Mouse (Mus musculus) E14TG2a.4 (cell line): ENCODE data around the gene I0C0044D17Rik.
A peak's percentile ranks its signal among the peaks of the same experiment; 100 is the strongest.
"Not testable (repeated sequence)": the region's sequence is repeated elsewhere in the genome, so short reads cannot be mapped to it uniquely, and the experiment has no call there.

Experiments
- H3K27me3 ChIP-seq: 2 replicates; pipeline ENCODE4 v1.6.1; 2014; ENCODE audit warnings: low read length, control low read depth; ENCODE audit not compliant: insufficient read depth
- H3K36me3 ChIP-seq: 2 replicates; pipeline ENCODE4 v1.6.1; 2014; ENCODE audit warnings: low read length, control low read depth; ENCODE audit not compliant: insufficient read depth
- H3K4me1 ChIP-seq: replicated peaks from 2 replicates; pipeline ENCODE4 v1.6.1; 2014; ENCODE audit warnings: low read depth, low read length, control low read depth
- H3K4me3 ChIP-seq: replicated peaks from 2 replicates; pipeline ENCODE4 v1.5.1; 2014; ENCODE audit warnings: mild to moderate bottlenecking, low read length
- H3K9me3 ChIP-seq: 2 replicates; pipeline ENCODE4 v1.6.1; 2014; ENCODE audit warnings: low read length, control low read depth
- CTCF ChIP-seq: conservative IDR thresholded peaks from 2 replicates; pipeline ENCODE4 v1.5.1; 2014; ENCODE audit warnings: low read length
- NANOG ChIP-seq: IDR thresholded peaks from 2 replicates; pipeline ENCODE4 v1.6.1; 2014; ENCODE audit warnings: borderline replicate concordance, low read length, mixed read lengths
- POU5F1 ChIP-seq: IDR thresholded peaks from 2 replicates; pipeline ENCODE4 v1.6.1; 2014; ENCODE audit warnings: low read length, borderline replicate concordance

I0C0044D17Rik gene

DNA sequence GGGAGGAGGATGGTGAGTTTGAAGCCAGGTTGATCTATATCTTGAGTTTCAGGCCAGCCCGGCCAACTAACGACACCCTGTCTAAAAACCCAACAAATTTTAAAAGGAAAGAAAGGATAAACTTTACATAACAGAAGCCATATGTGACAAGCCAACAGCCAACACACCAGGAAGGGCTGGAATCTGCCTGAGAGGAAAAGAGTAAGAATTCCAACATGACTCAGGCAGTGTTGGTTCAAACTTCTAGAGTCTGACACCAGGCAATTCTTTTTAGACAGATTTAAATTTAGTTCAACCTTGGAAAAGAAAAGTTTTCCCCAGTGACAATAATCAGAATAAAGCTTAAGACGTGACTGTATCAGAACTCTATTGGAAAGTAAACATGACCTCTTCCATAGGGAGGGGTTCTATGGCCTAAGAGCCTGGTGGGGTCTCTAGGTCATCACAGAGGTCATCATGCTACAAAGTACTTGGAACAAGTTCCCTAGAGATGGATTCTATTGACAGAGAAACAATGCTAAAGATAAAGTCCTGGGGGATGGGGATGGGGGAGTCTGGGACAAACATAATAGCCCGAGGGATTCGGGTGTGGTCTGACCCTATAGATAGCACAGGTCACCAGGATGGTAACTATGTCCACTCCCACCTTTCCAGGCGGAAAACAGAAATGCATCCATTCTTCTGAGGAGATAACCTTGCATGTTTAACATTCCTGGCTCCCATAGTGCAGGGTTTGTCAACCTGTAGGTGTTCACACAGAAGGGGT lies 23.7 kb upstream of the I0C0044D17Rik start:
- peaks cover 58% of the 10 kb centered on the region for H3K4me1 ChIP-seq
- H3K36me3 ChIP-seq: peaks cover 17% of the 10 kb centered on the region
- H3K9me3 ChIP-seq: peaks cover 53% of the 10 kb centered on the region
- no peak overlapping the region for H3K4me3 ChIP-seq
- TF ChIP-seq NANOG (peak; percentile 24; the same call in 1 of the 2 replicates), POU5F1 (no peak), CTCF (no peak)
- no peaks in the 10 kb centered on the region for H3K27me3 ChIP-seq

DNA sequence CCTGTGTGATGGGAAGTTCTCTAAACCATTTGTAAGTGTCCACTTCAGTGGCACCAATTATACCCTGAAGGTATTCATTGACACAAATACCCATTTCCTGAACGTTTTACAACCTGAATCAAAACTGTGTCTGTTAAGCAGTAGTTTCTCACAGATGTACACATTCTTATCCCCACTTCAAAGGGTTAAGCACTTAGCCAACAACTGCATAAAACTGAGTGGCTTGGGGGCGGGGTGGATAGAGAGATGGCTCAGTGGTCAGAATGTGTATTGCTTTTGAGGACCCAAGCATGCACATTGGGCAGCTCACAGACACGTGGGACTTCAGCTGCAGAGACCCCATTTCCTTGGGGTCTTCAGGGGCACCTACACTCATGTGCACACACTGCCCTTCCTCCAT lies 22.8 kb upstream of the I0C0044D17Rik start:
- Histone ChIP-seq H3K9me3 (peaks cover 44% of the 10 kb centered on the region), H3K4me1 (peaks cover 67% of the 10 kb centered on the region), H3K36me3 (peaks cover 11% of the 10 kb centered on the region), H3K27me3 (no peaks in the 10 kb centered on the region), H3K4me3 (peak overlapping the region; percentile 35; the same call in 1 of the 2 replicates)
- TF ChIP-seq NANOG (peak; percentile 23; the same call in 1 of the 2 replicates), CTCF (no peak)

DNA sequence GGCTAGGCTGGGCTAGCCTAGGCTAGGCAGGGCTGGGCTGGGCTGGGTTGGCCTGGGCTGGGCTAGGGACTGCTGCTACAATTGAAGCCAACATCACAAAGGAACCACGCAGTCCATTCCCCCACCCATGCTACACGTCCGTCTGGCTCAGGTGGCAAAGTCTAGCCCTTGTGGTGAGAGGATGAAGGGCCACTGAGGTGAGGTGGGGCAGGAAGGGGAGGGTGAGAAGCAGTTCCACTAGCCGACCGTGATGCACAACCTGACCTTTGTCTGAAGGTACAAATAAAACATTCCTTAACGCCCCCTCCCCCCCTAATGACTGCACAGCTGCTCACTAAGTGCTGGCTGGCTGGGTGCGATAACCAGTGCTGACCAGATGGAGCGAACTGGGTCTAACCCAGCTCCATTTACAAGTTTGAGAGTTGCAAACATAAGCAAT lies 22.1 kb upstream of the I0C0044D17Rik start:
- peaks cover 40% of the 10 kb centered on the region for H3K9me3 ChIP-seq
- no peaks in the 10 kb centered on the region for H3K27me3 ChIP-seq
- peaks cover 74% of the 10 kb centered on the region for H3K4me1 ChIP-seq
- H3K4me3 ChIP-seq: peak overlapping the region; percentile 35; the same call in 1 of the 2 replicates
- no peak for TF ChIP-seq POU5F1
- TF ChIP-seq CTCF: no peak
- TF ChIP-seq NANOG: no peak
- peaks cover 10% of the 10 kb centered on the region for H3K36me3 ChIP-seq

DNA sequence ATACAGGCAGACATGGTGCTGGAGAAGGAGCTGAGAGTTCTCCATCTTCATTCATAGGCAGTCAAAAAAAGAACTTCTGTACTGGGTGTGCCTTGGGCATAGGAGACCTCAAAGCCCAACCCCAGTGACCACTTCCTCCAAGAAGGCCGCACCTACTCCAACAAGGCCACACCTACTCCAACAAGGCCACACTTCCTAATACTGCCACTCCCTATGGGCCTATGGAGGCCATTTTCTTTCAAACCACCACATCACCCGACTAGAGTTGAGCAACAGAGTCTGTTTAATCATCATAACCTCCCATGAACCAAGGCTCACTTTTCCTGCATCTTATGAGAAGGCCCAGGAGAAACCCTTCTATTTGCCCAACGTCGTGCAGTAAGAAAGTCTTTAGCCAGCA lies 21.6 kb upstream of the I0C0044D17Rik start:
- H3K27me3 ChIP-seq: no peaks in the 10 kb centered on the region
- no peak for TF ChIP-seq CTCF
- no peak for TF ChIP-seq NANOG
- no peak for TF ChIP-seq POU5F1
- H3K9me3 ChIP-seq: peaks cover 35% of the 10 kb centered on the region
- H3K4me3 ChIP-seq: no peak overlapping the region
- peaks cover 79% of the 10 kb centered on the region for H3K4me1 ChIP-seq
- H3K36me3 ChIP-seq: peaks cover 10% of the 10 kb centered on the region

DNA sequence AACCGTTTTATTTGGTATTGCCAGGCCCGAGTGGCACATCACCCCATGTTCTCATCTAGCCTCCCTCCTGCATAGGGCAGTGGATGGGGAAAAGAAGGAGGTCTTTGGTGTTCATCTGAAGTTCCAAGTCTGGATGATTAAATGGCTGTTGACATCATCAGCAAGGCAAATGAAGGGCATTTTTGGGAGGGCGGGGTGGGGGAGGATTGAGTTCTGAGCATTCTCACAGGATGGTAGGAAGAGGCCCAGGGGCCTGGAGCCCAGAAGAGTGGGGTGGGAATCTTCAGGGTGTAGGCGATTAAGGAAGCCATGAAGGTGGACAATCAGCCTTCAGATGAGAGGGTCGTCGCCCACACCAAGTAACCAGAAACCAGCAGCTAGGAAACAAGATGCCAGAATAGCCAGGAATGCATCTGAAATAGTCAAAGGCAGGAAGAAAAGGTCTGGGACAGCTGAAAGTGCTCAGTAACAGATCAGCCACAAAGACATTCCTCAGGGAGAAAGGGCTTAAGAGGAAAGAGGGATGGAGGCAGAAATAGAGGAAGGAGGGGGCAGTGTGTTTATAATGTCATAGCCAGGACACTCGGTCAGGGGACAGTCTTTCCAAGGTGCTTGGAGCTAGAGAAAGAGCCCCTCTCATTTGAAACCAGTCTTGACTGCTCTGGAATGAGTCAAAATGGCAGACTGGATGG lies 20.4 kb upstream of the I0C0044D17Rik start:
- H3K9me3 ChIP-seq: peaks cover 23% of the 10 kb centered on the region
- H3K27me3 ChIP-seq: no peaks in the 10 kb centered on the region
- H3K36me3 ChIP-seq: peaks cover 5% of the 10 kb centered on the region
- H3K4me3 ChIP-seq: no peak overlapping the region
- TF ChIP-seq POU5F1: no peak
- no peak for TF ChIP-seq NANOG
- TF ChIP-seq CTCF: no peak
- H3K4me1 ChIP-seq: peaks cover 83% of the 10 kb centered on the region

DNA sequence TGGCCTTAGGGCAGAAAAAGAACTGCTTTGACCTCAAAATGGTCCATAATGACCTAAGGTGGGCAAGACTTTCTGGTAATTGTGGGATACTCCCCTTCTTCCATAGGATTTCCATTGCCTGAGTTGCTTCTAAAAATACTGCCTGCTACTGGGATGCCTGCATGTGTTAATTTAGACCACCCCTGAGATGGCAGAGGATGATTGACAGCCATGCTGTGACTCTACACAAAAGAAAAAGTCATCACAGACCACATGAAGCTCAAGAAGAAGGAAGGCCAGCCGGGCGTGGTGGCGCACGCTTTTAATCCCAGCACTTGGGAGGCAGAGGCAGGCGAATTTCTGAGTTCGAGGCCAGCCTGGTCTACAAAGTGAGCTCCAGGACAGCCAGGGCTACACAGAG lies 17.6 kb upstream of the I0C0044D17Rik start:
- peaks cover 82% of the 10 kb centered on the region for H3K4me1 ChIP-seq
- not testable (repeated sequence) for H3K9me3 ChIP-seq, H3K36me3 ChIP-seq, H3K27me3 ChIP-seq
- H3K4me3 ChIP-seq: peak overlapping the region; percentile 53; the same call in 1 of the 2 replicates

DNA sequence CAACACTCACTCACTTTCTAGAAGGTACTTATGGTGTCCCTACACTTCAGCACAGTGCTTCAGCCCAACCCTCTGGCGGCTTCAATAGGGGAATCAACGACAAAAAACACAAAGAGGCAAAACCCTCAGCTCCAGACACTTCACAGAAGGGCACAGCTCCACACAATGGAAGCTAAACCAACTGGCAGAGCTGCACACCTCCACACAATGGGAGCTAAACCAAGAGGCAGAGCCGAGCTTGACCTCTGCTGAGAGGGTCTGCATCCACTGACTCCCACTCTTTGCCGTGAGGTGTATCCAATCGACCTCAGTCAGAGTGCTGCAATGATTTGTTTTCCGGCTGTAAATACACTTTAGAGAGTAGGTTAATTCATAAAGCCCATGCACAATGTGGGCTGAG lies 16.9 kb upstream of the I0C0044D17Rik start:
- TF ChIP-seq CTCF: no peak
- TF ChIP-seq NANOG: no peak
- no peak for TF ChIP-seq POU5F1
- H3K36me3 ChIP-seq: no peaks in the 10 kb centered on the region
- H3K27me3 ChIP-seq: no peaks in the 10 kb centered on the region
- H3K9me3 ChIP-seq: 0 out of 2 replicates have a peak, but pooled peaks cover 4% of the 10 kb centered on the region
- peak overlapping the region; percentile 53 for H3K4me3 ChIP-seq
- H3K4me1 ChIP-seq: peaks cover 74% of the 10 kb centered on the region

DNA sequence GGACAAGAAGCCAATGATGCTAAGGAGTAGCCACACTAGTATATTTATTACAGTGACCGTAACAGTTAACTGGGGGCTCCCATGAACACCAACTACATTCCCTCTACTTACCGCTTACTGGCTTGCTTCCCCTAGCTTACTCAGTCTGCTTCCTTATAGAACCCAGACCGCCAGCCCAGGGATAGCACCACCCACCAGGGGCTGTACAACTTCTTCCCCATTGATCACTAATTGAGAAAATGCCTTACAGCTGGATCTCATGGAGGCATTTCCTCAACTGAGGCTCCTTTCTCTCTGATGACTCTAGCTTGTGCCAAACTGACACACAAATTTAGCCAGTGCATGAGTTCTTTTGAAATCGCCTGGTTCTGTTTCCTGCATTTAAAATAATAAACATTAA lies 15.3 kb upstream of the I0C0044D17Rik start:
- no peak for TF ChIP-seq CTCF
- TF ChIP-seq POU5F1: no peak
- TF ChIP-seq NANOG: no peak
- peaks cover 58% of the 10 kb centered on the region for H3K4me1 ChIP-seq

More for the DNA sequence above, 15.3 kb upstream of the I0C0044D17Rik start:
- Histone ChIP-seq H3K9me3 (no peaks in the 10 kb centered on the region), H3K4me3 (no peak overlapping the region), H3K36me3 (no peaks in the 10 kb centered on the region), H3K27me3 (no peaks in the 10 kb centered on the region)
